In genomic region chr17:51646416-51646815, GRCm38 (mm10) we compare ENCODE assay signal across 32 mouse cellular contexts.
"Had no signal": no experiment of that assay in that cellular context is flagged by ENCODE, and none has a peak within 500 bp of the region (broad histone marks: within the 10 kb centered on the region; RNA-seq: fewer than 3 reads in every experiment).

No protein-coding gene starts in this region.

- DNase-seq: left cerebral cortex, postnatal 4 days; liver; liver, embryonic 13.5 days; liver, postnatal 0 days; lung, adult 18-20 months; lung, adult 2 months; lung, embryonic 14.5 days; lung, postnatal 10 days; lung, postnatal 14 days; lung, postnatal 36 days; lung, postnatal 4 days; midbrain, embryonic 14.5 days had no signal

- H3K27me3 ChIP-seq: limb, embryonic 12.5 days; limb, embryonic 13.5 days; limb, embryonic 15.5 days; liver, embryonic 12.5 days; liver, embryonic 13.5 days; liver, embryonic 15.5 days; lung, embryonic 15.5 days; megakaryocyte, embryonic 14.5 days; midbrain, embryonic 12.5 days; midbrain, embryonic 13.5 days; midbrain, embryonic 15.5 days; neural tube, embryonic 12.5 days had no signal

- ATAC-seq: liver, embryonic 12.5 days; liver, postnatal 0 days; lung, postnatal 0 days; midbrain, embryonic 13.5 days; midbrain, embryonic 15.5 days; midbrain, embryonic 16.5 days had no signal

- H3K9me3 ChIP-seq: limb, embryonic 10.5 days; limb, embryonic 12.5 days; limb, embryonic 13.5 days; limb, embryonic 15.5 days; liver, embryonic 12.5 days; liver, embryonic 13.5 days; liver, embryonic 15.5 days; lung, embryonic 15.5 days; midbrain, embryonic 10.5 days; midbrain, embryonic 12.5 days; midbrain, embryonic 13.5 days; midbrain, embryonic 15.5 days; neural tube, embryonic 12.5 days had no signal

- H3K4me1 ChIP-seq: limb, embryonic 13.5 days; limb, embryonic 15.5 days; liver, embryonic 12.5 days; liver, embryonic 13.5 days; liver, embryonic 15.5 days; lung, embryonic 15.5 days; megakaryocyte, embryonic 14.5 days; midbrain, embryonic 10.5 days; midbrain, embryonic 12.5 days; midbrain, embryonic 13.5 days; midbrain, embryonic 15.5 days; neural tube, embryonic 12.5 days had no signal

- H3K27ac ChIP-seq: left cerebral cortex, adult 2 months; limb, embryonic 10.5 days; limb, embryonic 12.5 days; limb, embryonic 13.5 days; limb, embryonic 15.5 days; liver, embryonic 12.5 days; liver, embryonic 13.5 days; liver, embryonic 14.5 days; liver, embryonic 15.5 days; lung, embryonic 15.5 days; macrophage; midbrain, embryonic 10.5 days; midbrain, embryonic 12.5 days; midbrain, embryonic 13.5 days; midbrain, embryonic 15.5 days; neural tube, embryonic 12.5 days had no signal

- H3K4me3 ChIP-seq: left cerebral cortex, adult 2 months; limb, embryonic 10.5 days; limb, embryonic 12.5 days; limb, embryonic 13.5 days; limb, embryonic 15.5 days; liver, embryonic 12.5 days; liver, embryonic 13.5 days; liver, embryonic 15.5 days; lung, embryonic 15.5 days; megakaryocyte, embryonic 14.5 days; midbrain, embryonic 10.5 days; midbrain, embryonic 12.5 days; midbrain, embryonic 13.5 days; midbrain, embryonic 15.5 days; myocyte; neural tube, embryonic 12.5 days had no signal

- H3K9ac ChIP-seq: limb, embryonic 12.5 days; limb, embryonic 13.5 days; limb, embryonic 15.5 days; liver, embryonic 12.5 days; liver, embryonic 13.5 days; liver, embryonic 14.5 days; liver, embryonic 15.5 days; liver, postnatal 0 days; lung, embryonic 14.5 days; lung, embryonic 15.5 days; midbrain, embryonic 12.5 days; midbrain, embryonic 13.5 days; midbrain, embryonic 15.5 days; neural tube, embryonic 12.5 days had no signal

- H3K36me3 ChIP-seq: limb, embryonic 10.5 days; limb, embryonic 12.5 days; limb, embryonic 13.5 days; limb, embryonic 15.5 days; liver, embryonic 12.5 days; liver, embryonic 13.5 days; liver, embryonic 15.5 days; lung, embryonic 15.5 days; midbrain, embryonic 10.5 days; midbrain, embryonic 12.5 days; midbrain, embryonic 13.5 days; midbrain, embryonic 15.5 days; neural tube, embryonic 12.5 days had no signal

- H3K4me2 ChIP-seq: limb, embryonic 12.5 days; limb, embryonic 13.5 days; limb, embryonic 15.5 days; liver, embryonic 11.5 days; liver, embryonic 12.5 days; liver, embryonic 13.5 days; liver, embryonic 15.5 days; lung, embryonic 14.5 days; lung, embryonic 15.5 days; midbrain, embryonic 12.5 days; midbrain, embryonic 13.5 days; midbrain, embryonic 15.5 days; neural tube, embryonic 12.5 days had no signal
